Mouse (Mus musculus): ENCODE results near the gene Hoxd8.

DNA sequence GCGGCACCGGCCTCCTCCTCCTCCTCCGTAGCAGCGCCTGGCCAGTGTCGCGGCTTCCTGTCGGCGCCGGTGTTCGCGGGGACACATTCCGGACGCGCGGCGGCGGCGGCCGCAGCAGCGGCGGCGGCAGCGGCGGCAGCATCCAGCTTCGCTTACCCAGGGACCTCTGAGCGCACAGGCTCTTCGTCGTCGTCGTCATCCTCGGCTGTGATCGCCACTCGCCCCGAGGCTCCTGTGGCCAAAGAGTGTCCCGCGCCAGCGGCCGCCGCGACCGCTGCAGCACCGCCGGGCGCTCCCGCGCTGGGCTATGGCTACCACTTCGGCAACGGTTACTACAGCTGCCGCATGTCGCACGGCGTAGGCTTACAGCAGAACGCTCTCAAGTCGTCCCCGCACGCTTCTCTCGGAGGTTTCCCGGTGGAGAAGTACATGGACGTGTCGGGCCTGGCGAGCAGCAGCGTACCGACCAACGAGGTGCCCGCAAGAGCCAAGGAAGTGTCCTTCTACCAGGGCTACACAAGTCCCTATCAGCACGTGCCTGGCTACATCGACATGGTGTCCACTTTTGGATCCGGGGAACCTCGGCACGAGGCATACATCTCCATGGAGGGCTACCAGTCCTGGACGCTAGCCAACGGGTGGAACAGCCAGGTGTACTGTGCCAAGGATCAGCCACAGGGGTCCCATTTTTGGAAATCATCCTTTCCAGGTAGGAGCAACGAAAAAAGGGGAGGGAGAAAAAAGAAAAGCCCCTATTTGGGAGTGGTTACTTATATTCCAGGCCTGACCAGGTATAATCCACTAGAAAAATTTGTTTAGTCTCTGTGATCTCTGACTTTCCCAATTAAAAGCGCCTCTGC lies 35.8 kb upstream of the Hoxd8 start:
- TF ChIP-seq FLI1 (IDR thresholded peaks at IDR 0.05; ENCODE audit: low read length) = no peak
- TF ChIP-seq GATA1 (IDR thresholded peaks at IDR 0.05; ENCODE audit: borderline replicate concordance, low read length) = no peak
